Mouse (Mus musculus): ENCODE data around the gene Akap8. TPM values are rescaled to one million over a fixed set of nuclear protein-coding genes. Genes with fewer than 3 reads are reported as not detected.

The Akap8 gene
- total and polyA plus RNA-seq, 3 experiments: 67.3 to 272 (median 132) TPM

GRCm38 (mm10) chr17:32363821-32364301 is 42.8 kb upstream of the Akap8 start:
- TF ChIP-seq CTCF (IDR thresholded peaks at IDR 0.05; ENCODE audit: low read depth, low read length): no peak
- TF ChIP-seq GATA2 (IDR thresholded peaks at IDR 0.05; ENCODE audit: borderline replicate concordance, low read depth, low read length): no peak
- TF ChIP-seq POLR2AphosphoS5 (IDR thresholded peaks at IDR 0.05; ENCODE audit: insufficient replicate concordance, low read depth, low read length): no peak
- TF ChIP-seq TAL1 (conservative IDR thresholded peaks at IDR 0.05; ENCODE audit: low read depth, low read length): no peak
- no peak for TF ChIP-seq GATA1 (IDR thresholded peaks at IDR 0.05; ENCODE audit: borderline replicate concordance, low read length)
- H3K9me3 ChIP-seq (replicated peaks): no peaks in the 10 kb centered on the region
- no peaks in the 10 kb centered on the region; the same call in 1 of the 2 replicates for H3K27me3 ChIP-seq (ENCODE audit: insufficient read depth, low read length)
- peak overlapping the region; percentile 89 for H3K4me3 ChIP-seq (ENCODE audit: low read depth, low read length)
- ATAC-seq (ENCODE audit: extremely low read depth, insufficient number of reproducible peaks, low FRiP score, poor library complexity, severe bottlenecking) (no peak; the same call in 1 of the 2 replicates), DNase-seq (ENCODE audit: low spot score) (no peak)
- peaks cover 40% of the 10 kb centered on the region for H3K4me1 ChIP-seq (ENCODE audit: insufficient read depth, low read depth, low read length)
- H3K36me3 ChIP-seq (replicated peaks): peaks cover 43% of the 10 kb centered on the region

GRCm38 (mm10) chr17:32362686-32363085 is 41.6 kb upstream of the Akap8 start:
- DNase-seq (ENCODE audit: low spot score) (no peak), ATAC-seq (ENCODE audit: extremely low read depth, insufficient number of reproducible peaks, low FRiP score, poor library complexity, severe bottlenecking) (no peak)
- no peaks in the 10 kb centered on the region for H3K27me3 ChIP-seq (ENCODE audit: insufficient read depth, low read length)
- TF ChIP-seq GATA2 (IDR thresholded peaks at IDR 0.05; ENCODE audit: borderline replicate concordance, low read depth, low read length): no peak
- TF ChIP-seq GATA1 (IDR thresholded peaks at IDR 0.05; ENCODE audit: borderline replicate concordance, low read length): no peak
- TF ChIP-seq CTCF (IDR thresholded peaks at IDR 0.05; ENCODE audit: low read depth, low read length): no peak
- no peak for TF ChIP-seq TAL1 (conservative IDR thresholded peaks at IDR 0.05; ENCODE audit: low read depth, low read length)
- TF ChIP-seq POLR2AphosphoS5 (IDR thresholded peaks at IDR 0.05; ENCODE audit: insufficient replicate concordance, low read depth, low read length): no peak
- H3K36me3 ChIP-seq (replicated peaks): peaks cover 55% of the 10 kb centered on the region
- H3K9me3 ChIP-seq (replicated peaks): no peaks in the 10 kb centered on the region
- H3K4me1 ChIP-seq (ENCODE audit: insufficient read depth, low read depth, low read length): peaks cover 49% of the 10 kb centered on the region
- peak overlapping the region; percentile 89; the same call in 1 of the 2 replicates for H3K4me3 ChIP-seq (ENCODE audit: low read depth, low read length)

GRCm38 (mm10) chr17:32359928-32360327 is 38.9 kb upstream of the Akap8 start:
- ATAC-seq (ENCODE audit: extremely low read depth, insufficient number of reproducible peaks, low FRiP score, poor library complexity, severe bottlenecking) (no peak), DNase-seq (ENCODE audit: low spot score) (no peak)
- Histone ChIP-seq H3K36me3 (replicated peaks) (peaks cover 83% of the 10 kb centered on the region), H3K9me3 (replicated peaks) (no peaks in the 10 kb centered on the region), H3K27me3 (ENCODE audit: insufficient read depth, low read length) (no peaks in the 10 kb centered on the region), H3K4me3 (ENCODE audit: low read depth, low read length) (no peak overlapping the region), H3K4me1 (ENCODE audit: insufficient read depth, low read depth, low read length) (peaks cover 43% of the 10 kb centered on the region)
- TF ChIP-seq CTCF (IDR thresholded peaks at IDR 0.05; ENCODE audit: low read depth, low read length) (no peak), GATA2 (IDR thresholded peaks at IDR 0.05; ENCODE audit: borderline replicate concordance, low read depth, low read length) (no peak), POLR2AphosphoS5 (IDR thresholded peaks at IDR 0.05; ENCODE audit: insufficient replicate concordance, low read depth, low read length) (no peak), GATA1 (IDR thresholded peaks at IDR 0.05; ENCODE audit: borderline replicate concordance, low read length) (no peak), TAL1 (conservative IDR thresholded peaks at IDR 0.05; ENCODE audit: low read depth, low read length) (no peak)

- Histone ChIP-seq H3K9me3 (replicated peaks) (no peaks in the 10 kb centered on the region), H3K36me3 (replicated peaks) (peaks cover 93% of the 10 kb centered on the region), H3K4me3 (ENCODE audit: low read depth, low read length) (no peak overlapping the region), H3K27me3 (ENCODE audit: insufficient read depth, low read length) (no peaks in the 10 kb centered on the region), H3K4me1 (ENCODE audit: insufficient read depth, low read depth, low read length) (peaks cover 38% of the 10 kb centered on the region)
- TF ChIP-seq POLR2AphosphoS5 (IDR thresholded peaks at IDR 0.05; ENCODE audit: insufficient replicate concordance, low read depth, low read length) (no peak), TAL1 (conservative IDR thresholded peaks at IDR 0.05; ENCODE audit: low read depth, low read length) (no peak), GATA1 (IDR thresholded peaks at IDR 0.05; ENCODE audit: borderline replicate concordance, low read length) (no peak), GATA2 (IDR thresholded peaks at IDR 0.05; ENCODE audit: borderline replicate concordance, low read depth, low read length) (no peak)
- ATAC-seq (ENCODE audit: extremely low read depth, insufficient number of reproducible peaks, low FRiP score, poor library complexity, severe bottlenecking): no peak
- DNase-seq (ENCODE audit: low spot score): no peak
Measured at GRCm38 (mm10) chr17:32358943-32359340, 37.9 kb upstream of the Akap8 start.

GRCm38 (mm10) chr17:32358192-32358942 is 37.3 kb upstream of the Akap8 start:
- Histone ChIP-seq H3K36me3 (replicated peaks) (peaks cover 98% of the 10 kb centered on the region), H3K4me1 (ENCODE audit: insufficient read depth, low read depth, low read length) (peaks cover 35% of the 10 kb centered on the region), H3K9me3 (replicated peaks) (no peaks in the 10 kb centered on the region), H3K27me3 (ENCODE audit: insufficient read depth, low read length) (no peaks in the 10 kb centered on the region), H3K4me3 (ENCODE audit: low read depth, low read length) (no peak overlapping the region)
- ATAC-seq (ENCODE audit: extremely low read depth, insufficient number of reproducible peaks, low FRiP score, poor library complexity, severe bottlenecking) (no peak), DNase-seq (ENCODE audit: low spot score) (no peak)
- no peak for TF ChIP-seq TAL1 (conservative IDR thresholded peaks at IDR 0.05; ENCODE audit: low read depth, low read length)
- no peak for TF ChIP-seq GATA2 (IDR thresholded peaks at IDR 0.05; ENCODE audit: borderline replicate concordance, low read depth, low read length)
- no peak for TF ChIP-seq GATA1 (IDR thresholded peaks at IDR 0.05; ENCODE audit: borderline replicate concordance, low read length)
- no peak for TF ChIP-seq POLR2AphosphoS5 (IDR thresholded peaks at IDR 0.05; ENCODE audit: insufficient replicate concordance, low read depth, low read length)
- TF ChIP-seq CTCF (IDR thresholded peaks at IDR 0.05; ENCODE audit: low read depth, low read length): no peak

Measured in G1E (cell line).